Mouse (Mus musculus): Measurements from ENCODE around the gene Sorbs1. TPM values are rescaled to one million over a fixed set of nuclear protein-coding genes. Genes with fewer than 3 reads are reported as not detected.

The Sorbs1 gene
- polyA plus RNA-seq, 1 experiment from 2014 or later, result 35.7 TPM

DNA sequence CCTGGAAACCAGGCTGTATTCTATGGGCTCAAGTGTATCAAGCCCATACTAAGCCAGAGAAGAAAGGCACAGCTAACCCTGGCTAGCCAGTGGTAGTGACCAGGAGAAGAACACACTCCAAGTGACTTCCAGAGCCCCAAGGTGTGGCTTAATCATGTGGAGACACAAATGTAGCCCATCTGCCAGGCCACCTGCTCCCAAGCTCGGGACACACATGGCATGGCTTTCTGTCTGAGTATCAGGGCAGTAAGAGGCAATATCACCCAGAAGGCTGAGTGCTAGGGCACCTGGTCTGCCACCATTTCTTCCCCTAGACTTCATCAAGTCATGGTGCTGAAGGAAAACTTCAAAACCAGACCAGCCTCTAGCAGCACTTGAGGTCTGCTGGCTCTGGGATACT lies 219.3 kb downstream of the Sorbs1 start:
- Histone ChIP-seq H3K36me3 (replicated peaks; ENCODE audit: control insufficient read depth, insufficient read depth, low read depth, low read length) (no peaks in the 10 kb centered on the region), H3K9me3 (replicated peaks; ENCODE audit: control insufficient read depth, low read length) (no peaks in the 10 kb centered on the region), H3K27me3 (ENCODE audit: control insufficient read depth, insufficient read depth, low read length) (no peaks in the 10 kb centered on the region), H3K4me3 (ENCODE audit: low read depth, low read length) (no peak overlapping the region), H3K4me1 (ENCODE audit: control insufficient read depth, insufficient read depth, low read length) (no peaks in the 10 kb centered on the region), H3K27ac (replicated peaks; ENCODE audit: low read depth, low read length) (no peak overlapping the region), H3K9ac (replicated peaks; ENCODE audit: low read length) (no peak overlapping the region), H3K4me2 (ENCODE audit: low read depth, low read length) (no peak overlapping the region)
- 74% methylated on average over 1 of the region's 1 CpGs for WGBS
- DNase-seq (ENCODE audit: low spot score), result no peak
- no peak for ATAC-seq (replicated peaks; ENCODE audit: insufficient number of reproducible peaks, low FRiP score, low TSS enrichment, low read depth)

DNA sequence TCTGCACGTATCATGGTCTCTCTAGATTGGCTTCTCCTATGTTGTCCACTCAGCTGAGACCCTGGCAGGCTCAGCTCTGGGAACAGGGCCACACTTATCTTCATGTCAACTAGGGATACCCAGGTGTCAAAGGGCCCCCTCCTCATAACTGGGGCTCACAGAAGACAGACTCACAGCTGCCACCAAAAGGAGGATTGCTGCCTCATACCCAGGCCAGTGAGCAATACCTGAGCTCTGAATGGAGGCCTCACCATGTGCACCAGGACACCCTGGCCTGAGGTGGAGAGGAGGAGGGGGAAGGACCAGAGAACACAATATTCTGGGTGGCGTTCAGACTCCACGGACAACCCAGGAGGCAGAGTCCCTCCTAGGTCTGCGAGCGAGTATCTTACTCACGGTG lies 219.8 kb downstream of the Sorbs1 start:
- no peak overlapping the region for H3K27ac ChIP-seq (replicated peaks; ENCODE audit: low read depth, low read length)
- H3K4me1 ChIP-seq (ENCODE audit: control insufficient read depth, insufficient read depth, low read length), result no peaks in the 10 kb centered on the region
- H3K9ac ChIP-seq (replicated peaks; ENCODE audit: low read length), result no peak overlapping the region
- no peaks in the 10 kb centered on the region for H3K27me3 ChIP-seq (ENCODE audit: control insufficient read depth, insufficient read depth, low read length)
- DNase-seq (ENCODE audit: low spot score) (no peak), ATAC-seq (replicated peaks; ENCODE audit: insufficient number of reproducible peaks, low FRiP score, low TSS enrichment, low read depth) (no peak)
- no peaks in the 10 kb centered on the region for H3K36me3 ChIP-seq (replicated peaks; ENCODE audit: control insufficient read depth, insufficient read depth, low read depth, low read length)
- WGBS, result 94% methylated on average over 6 of the region's 6 CpGs
- H3K4me2 ChIP-seq (ENCODE audit: low read depth, low read length), result no peak overlapping the region
- no peaks in the 10 kb centered on the region for H3K9me3 ChIP-seq (replicated peaks; ENCODE audit: control insufficient read depth, low read length)
- no peak overlapping the region for H3K4me3 ChIP-seq (ENCODE audit: low read depth, low read length)

DNA sequence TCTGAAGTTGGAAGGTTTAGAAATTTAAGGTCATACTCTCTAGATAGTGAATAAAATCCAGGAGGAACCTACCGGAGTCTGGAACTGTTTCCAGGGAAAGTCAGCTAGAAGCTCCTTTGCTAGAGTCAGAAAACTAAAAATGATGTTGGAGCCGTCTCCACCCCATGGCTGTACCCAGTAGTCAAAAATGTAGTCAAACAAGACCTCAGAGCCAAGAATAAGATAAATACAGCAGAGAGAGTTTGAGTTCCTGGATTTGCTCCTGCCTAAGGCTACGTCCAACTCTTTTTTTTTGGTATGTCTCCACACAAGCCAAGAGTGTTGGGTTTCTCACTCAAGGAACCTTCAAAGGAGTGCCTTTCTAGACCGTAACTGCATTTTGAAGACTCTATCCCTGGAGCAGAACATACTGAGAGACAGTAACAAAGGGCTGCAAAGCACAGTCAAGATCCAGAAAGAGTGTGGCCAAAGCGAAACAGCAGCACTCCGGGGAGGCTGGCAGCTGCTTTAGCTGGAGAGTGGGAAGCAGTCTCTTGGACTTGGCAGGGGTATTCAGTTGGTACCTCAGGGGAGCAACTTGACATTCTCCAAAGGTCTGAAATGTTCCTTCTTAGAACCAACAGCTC lies 223.4 kb downstream of the Sorbs1 start:
- H3K4me3 ChIP-seq (ENCODE audit: low read depth, low read length), result no peak overlapping the region
- no peak overlapping the region for H3K9ac ChIP-seq (replicated peaks; ENCODE audit: low read length)
- no peak overlapping the region for H3K4me2 ChIP-seq (ENCODE audit: low read depth, low read length)
- DNase-seq (ENCODE audit: low spot score), result no peak
- H3K27ac ChIP-seq (replicated peaks; ENCODE audit: low read depth, low read length), result no peak overlapping the region
- H3K9me3 ChIP-seq (replicated peaks; ENCODE audit: control insufficient read depth, low read length), result no peaks in the 10 kb centered on the region
- H3K36me3 ChIP-seq (replicated peaks; ENCODE audit: control insufficient read depth, insufficient read depth, low read depth, low read length), result no peaks in the 10 kb centered on the region
- ATAC-seq (replicated peaks; ENCODE audit: insufficient number of reproducible peaks, low FRiP score, low TSS enrichment, low read depth), result no peak
- H3K27me3 ChIP-seq (ENCODE audit: control insufficient read depth, insufficient read depth, low read length), result no peaks in the 10 kb centered on the region
- H3K4me1 ChIP-seq (ENCODE audit: control insufficient read depth, insufficient read depth, low read length), result no peaks in the 10 kb centered on the region
- WGBS, result 82% methylated on average over 6 of the region's 6 CpGs

DNA sequence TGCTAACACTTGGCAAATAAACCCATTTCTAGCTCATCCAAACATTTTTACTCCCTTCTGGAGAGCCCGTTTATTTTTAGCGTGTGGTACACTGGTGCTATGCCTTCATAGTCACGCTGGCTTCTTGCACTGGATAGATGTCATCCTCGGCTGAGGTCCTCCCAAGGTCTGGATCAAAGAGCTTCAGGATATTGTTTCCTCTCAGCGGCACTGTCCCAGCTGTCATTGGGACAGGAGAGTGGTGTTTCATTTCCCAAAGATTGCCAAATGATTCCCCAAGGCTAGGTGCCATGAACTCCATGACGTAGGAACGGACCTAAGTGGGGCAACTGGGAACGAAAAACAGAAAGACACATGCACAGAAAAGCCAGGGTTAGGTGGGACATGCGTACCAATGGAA lies 225.2 kb downstream of the Sorbs1 start:
- Histone ChIP-seq H3K27ac (replicated peaks; ENCODE audit: low read depth, low read length) (no peak overlapping the region), H3K36me3 (replicated peaks; ENCODE audit: control insufficient read depth, insufficient read depth, low read depth, low read length) (no peaks in the 10 kb centered on the region), H3K9me3 (replicated peaks; ENCODE audit: control insufficient read depth, low read length) (no peaks in the 10 kb centered on the region), H3K4me3 (ENCODE audit: low read depth, low read length) (no peak overlapping the region), H3K9ac (replicated peaks; ENCODE audit: low read length) (no peak overlapping the region), H3K27me3 (ENCODE audit: control insufficient read depth, insufficient read depth, low read length) (no peaks in the 10 kb centered on the region), H3K4me2 (ENCODE audit: low read depth, low read length) (no peak overlapping the region), H3K4me1 (ENCODE audit: control insufficient read depth, insufficient read depth, low read length) (no peaks in the 10 kb centered on the region)
- DNase-seq (ENCODE audit: low spot score) (no peak), ATAC-seq (replicated peaks; ENCODE audit: insufficient number of reproducible peaks, low FRiP score, low TSS enrichment, low read depth) (no peak)
- 91% methylated on average over 9 of the region's 9 CpGs for WGBS

DNA sequence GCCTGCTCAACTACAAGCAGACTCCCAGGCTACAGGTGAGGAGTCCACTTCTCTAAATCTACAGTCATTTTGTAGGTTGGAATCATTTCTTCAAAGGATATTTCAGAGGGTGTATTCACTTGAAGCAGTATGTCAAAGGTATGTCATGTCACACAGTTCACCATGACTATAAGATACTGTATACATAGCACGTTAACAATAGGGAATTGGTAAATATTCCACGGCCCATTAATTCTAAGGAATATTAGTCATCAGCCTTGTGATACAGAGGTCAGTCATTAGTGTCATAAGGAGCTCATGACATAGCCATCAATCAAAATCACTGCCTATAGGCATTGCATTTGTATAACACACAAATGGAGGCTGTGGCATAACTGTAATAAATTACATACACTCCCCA lies 228.9 kb downstream of the Sorbs1 start:
- Histone ChIP-seq H3K9me3 (replicated peaks; ENCODE audit: control insufficient read depth, low read length) (no peaks in the 10 kb centered on the region), H3K36me3 (replicated peaks; ENCODE audit: control insufficient read depth, insufficient read depth, low read depth, low read length) (no peaks in the 10 kb centered on the region), H3K4me3 (ENCODE audit: low read depth, low read length) (no peak overlapping the region), H3K27ac (replicated peaks; ENCODE audit: low read depth, low read length) (no peak overlapping the region), H3K4me2 (ENCODE audit: low read depth, low read length) (no peak overlapping the region), H3K9ac (replicated peaks; ENCODE audit: low read length) (no peak overlapping the region), H3K27me3 (ENCODE audit: control insufficient read depth, insufficient read depth, low read length) (no peaks in the 10 kb centered on the region), H3K4me1 (ENCODE audit: control insufficient read depth, insufficient read depth, low read length) (no peaks in the 10 kb centered on the region)
- no peak for ATAC-seq (replicated peaks; ENCODE audit: insufficient number of reproducible peaks, low FRiP score, low TSS enrichment, low read depth)
- WGBS, result 86% methylated on average over 2 of the region's 2 CpGs
- no peak for DNase-seq (ENCODE audit: low spot score)

DNA sequence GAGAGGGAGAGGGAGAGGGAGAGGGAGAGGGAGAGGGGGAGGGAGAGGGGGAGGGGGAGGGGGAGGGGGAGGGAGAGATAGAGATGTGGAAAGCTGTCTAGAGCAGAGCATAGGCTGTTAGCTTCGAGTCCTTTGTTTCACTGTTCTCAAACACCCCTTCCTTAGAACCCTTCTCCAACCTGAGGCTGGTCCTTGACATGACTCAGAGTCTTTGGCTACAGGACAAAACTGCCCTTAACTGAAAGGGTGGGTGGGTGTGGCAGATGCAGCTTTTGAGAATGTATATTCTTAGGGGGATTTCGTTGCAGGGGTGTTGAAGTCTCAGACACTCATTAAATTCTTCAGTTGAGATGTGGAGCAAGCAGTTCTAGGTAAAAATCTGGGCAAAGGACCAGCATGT lies 230.2 kb downstream of the Sorbs1 start:
- DNase-seq (ENCODE audit: low spot score) (no peak), ATAC-seq (replicated peaks; ENCODE audit: insufficient number of reproducible peaks, low FRiP score, low TSS enrichment, low read depth) (no peak)
- H3K27me3 ChIP-seq (ENCODE audit: control insufficient read depth, insufficient read depth, low read length), result no peaks in the 10 kb centered on the region
- H3K27ac ChIP-seq (replicated peaks; ENCODE audit: low read depth, low read length), result no peak overlapping the region
- H3K9me3 ChIP-seq (replicated peaks; ENCODE audit: control insufficient read depth, low read length), result no peaks in the 10 kb centered on the region
- no peak overlapping the region for H3K4me3 ChIP-seq (ENCODE audit: low read depth, low read length)
- H3K36me3 ChIP-seq (replicated peaks; ENCODE audit: control insufficient read depth, insufficient read depth, low read depth, low read length), result no peaks in the 10 kb centered on the region
- H3K4me2 ChIP-seq (ENCODE audit: low read depth, low read length), result no peak overlapping the region
- 63% methylated on average over 2 of the region's 2 CpGs for WGBS
- no peaks in the 10 kb centered on the region for H3K4me1 ChIP-seq (ENCODE audit: control insufficient read depth, insufficient read depth, low read length)
- no peak overlapping the region for H3K9ac ChIP-seq (replicated peaks; ENCODE audit: low read length)

DNA sequence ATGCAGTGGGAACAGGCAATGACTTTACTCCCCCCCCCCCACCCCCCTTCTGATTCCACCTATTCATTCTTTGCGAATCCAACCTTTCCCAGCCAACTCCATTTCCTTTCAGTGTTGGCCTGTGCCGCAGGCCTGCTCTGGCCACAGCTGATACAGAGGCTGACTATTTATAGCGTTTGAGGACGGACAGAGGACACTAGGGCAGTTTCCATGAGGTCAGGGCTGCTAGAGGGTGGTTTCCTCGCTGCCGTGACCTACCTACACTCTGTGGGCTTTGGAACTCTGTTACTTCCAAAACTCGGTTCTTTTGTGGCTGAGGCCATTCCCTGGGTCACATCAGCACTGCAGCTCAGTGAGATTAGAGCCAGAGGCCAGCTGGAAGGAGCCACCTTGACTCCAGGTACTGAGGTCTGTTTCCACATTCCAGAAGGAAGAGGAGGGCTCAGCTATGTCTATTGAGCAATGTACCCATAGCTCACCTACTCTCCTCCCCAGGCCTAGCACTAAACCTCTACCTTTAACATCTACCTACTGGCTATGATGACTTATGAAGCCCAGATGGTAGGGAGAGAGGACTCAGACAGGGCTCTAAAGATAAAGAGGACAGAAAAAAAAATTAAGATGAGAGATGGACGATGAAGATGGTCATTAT lies 235.1 kb downstream of the Sorbs1 start:
- no peaks in the 10 kb centered on the region for H3K27me3 ChIP-seq (ENCODE audit: control insufficient read depth, insufficient read depth, low read length)
- no peaks in the 10 kb centered on the region for H3K9me3 ChIP-seq (replicated peaks; ENCODE audit: control insufficient read depth, low read length)
- no peaks in the 10 kb centered on the region for H3K4me1 ChIP-seq (ENCODE audit: control insufficient read depth, insufficient read depth, low read length)
- no peak overlapping the region for H3K4me3 ChIP-seq (ENCODE audit: low read depth, low read length)
- DNase-seq (ENCODE audit: low spot score) (no peak), ATAC-seq (replicated peaks; ENCODE audit: insufficient number of reproducible peaks, low FRiP score, low TSS enrichment, low read depth) (no peak)
- H3K36me3 ChIP-seq (replicated peaks; ENCODE audit: control insufficient read depth, insufficient read depth, low read depth, low read length), result no peaks in the 10 kb centered on the region
- no peak overlapping the region for H3K27ac ChIP-seq (replicated peaks; ENCODE audit: low read depth, low read length)
- 84% methylated on average over 8 of the region's 8 CpGs for whole genome bisulfite sequencing
- H3K4me2 ChIP-seq (ENCODE audit: low read depth, low read length), result no peak overlapping the region
- H3K9ac ChIP-seq (replicated peaks; ENCODE audit: low read length), result no peak overlapping the region

DNA sequence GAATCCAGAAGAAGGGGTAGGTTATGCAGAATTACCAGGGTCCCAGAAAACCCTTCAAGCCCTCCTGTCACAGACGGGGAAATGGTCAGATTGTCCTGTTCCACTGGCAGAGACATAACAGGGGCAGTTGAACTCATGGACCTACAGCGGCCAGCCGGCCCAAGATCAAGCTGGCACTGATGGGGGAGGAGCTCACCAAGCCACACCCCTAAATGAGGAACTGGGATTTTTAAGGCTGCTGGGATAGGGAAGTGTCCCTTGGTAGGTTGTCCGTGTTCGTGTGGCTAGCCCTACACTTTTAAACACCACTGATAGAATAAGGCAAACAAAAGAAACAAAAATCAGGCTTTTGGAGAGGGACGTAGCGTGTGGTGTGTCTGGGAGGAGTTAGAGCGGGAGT lies 236.1 kb downstream of the Sorbs1 start:
- Histone ChIP-seq H3K9me3 (replicated peaks; ENCODE audit: control insufficient read depth, low read length) (no peaks in the 10 kb centered on the region), H3K4me3 (ENCODE audit: low read depth, low read length) (no peak overlapping the region), H3K9ac (replicated peaks; ENCODE audit: low read length) (no peak overlapping the region), H3K4me2 (ENCODE audit: low read depth, low read length) (no peak overlapping the region), H3K4me1 (ENCODE audit: control insufficient read depth, insufficient read depth, low read length) (no peaks in the 10 kb centered on the region), H3K27me3 (ENCODE audit: control insufficient read depth, insufficient read depth, low read length) (no peaks in the 10 kb centered on the region), H3K36me3 (replicated peaks; ENCODE audit: control insufficient read depth, insufficient read depth, low read depth, low read length) (no peaks in the 10 kb centered on the region), H3K27ac (replicated peaks; ENCODE audit: low read depth, low read length) (no peak overlapping the region)
- WGBS, result 93% methylated on average over 8 of the region's 8 CpGs
- no peak for DNase-seq (ENCODE audit: low spot score)
- no peak for ATAC-seq (replicated peaks; ENCODE audit: insufficient number of reproducible peaks, low FRiP score, low TSS enrichment, low read depth)
